Mouse (Mus musculus) embryonic facial prominence, embryonic 10.5 days (tissue): ENCODE results near the gene Gfral. TPM values are rescaled to one million over a fixed set of nuclear protein-coding genes. Genes with fewer than 3 reads are reported as not detected.

Experiments
- DNase-seq: peaks from one replicate; pipeline ENCODE4 v3.0.0-alpha.2; 2017; ENCODE audit warnings: low spot score
- H3K27ac ChIP-seq: fragments of 300-500 bp; sonication (generic); replicated peaks from 2 replicates; pipeline ENCODE4 v1.5.1; 2016; ENCODE audit warnings: mild to moderate bottlenecking
- H3K27me3 ChIP-seq: fragments of 300-500 bp; sonication (generic); replicated peaks from 2 replicates; pipeline ENCODE4 v1.6.1; 2016; ENCODE audit warnings: low read depth, mild to moderate bottlenecking; ENCODE audit not compliant: poor library complexity, severe bottlenecking
- H3K36me3 ChIP-seq: fragments of 300-500 bp; sonication (generic); replicated peaks from 2 replicates; pipeline ENCODE4 v1.6.1; 2016; ENCODE audit warnings: mild to moderate bottlenecking, moderate library complexity
- H3K4me1 ChIP-seq: fragments of 300-500 bp; sonication (generic); 2 replicates; pipeline ENCODE4 v1.6.1; 2016
- H3K4me3 ChIP-seq: fragments of 300-500 bp; sonication (generic); 2 replicates; pipeline ENCODE4 v1.5.1; 2016; ENCODE audit warnings: mild to moderate bottlenecking, moderate library complexity
- H3K9me3 ChIP-seq: fragments of 300-500 bp; sonication (generic); 2 replicates; pipeline ENCODE4 v1.6.1; 2016; ENCODE audit warnings: mild to moderate bottlenecking
- WGBS: fragments of 180-500 bp; shearing (Covaris S2); methylation state at CpG from one replicate; pipeline ENCODE4 v1.1.7; 2016; 5-methylcytosine and 5-hydroxymethylcytosine counted together
- polyA plus RNA-seq: library from polyadenylated mRNA; unstranded; fragments of >200 nt; fragmentation: Nextera tagmentation; extraction: Ambion mirVana; gene quantifications from 2 replicates; pipeline ENCODE4 v1.2.1, GENCODE M21; 2016

The Gfral gene
- not detected in 2 replicates for polyA plus RNA-seq

- no peak within 1 kb of the TSS for H3K4me3 ChIP-seq
- H3K27ac ChIP-seq, result no peak within 1 kb of the TSS
- 0 out of 2 replicates have a peak, but pooled peaks cover 6% of the 10 kb centered on the region for H3K4me1 ChIP-seq
- no peaks in the 10 kb centered on the region for H3K9me3 ChIP-seq
- WGBS, result 91% methylated on average over 2 of the region's 2 CpGs
- DNase-seq, result no peak
- H3K36me3 ChIP-seq, result no peaks in the 10 kb centered on the region
- H3K27me3 ChIP-seq, result no peaks in the 10 kb centered on the region
Measured at GRCm38 (mm10) chr9:76213557-76213956, at the start of gene Gfral. TSS of gene Gfral (minus strand) at chr9:76213657.

GRCm38 (mm10) chr9:76257731-76258130 lies 44.3 kb upstream of the Gfral start:
- H3K4me3 ChIP-seq, result no peak overlapping the region
- no peak for DNase-seq
- no peaks in the 10 kb centered on the region for H3K9me3 ChIP-seq
- no peak overlapping the region for H3K27ac ChIP-seq
- no peaks in the 10 kb centered on the region for H3K4me1 ChIP-seq
- H3K27me3 ChIP-seq, result no peaks in the 10 kb centered on the region
- 84% methylated on average over 5 of the region's 5 CpGs for WGBS
- no peaks in the 10 kb centered on the region for H3K36me3 ChIP-seq

GRCm38 (mm10) chr9:76252544-76252943 lies 39.1 kb upstream of the Gfral start:
- no peak for DNase-seq
- WGBS, result 88% methylated on average over 7 of the region's 7 CpGs
- Histone ChIP-seq H3K9me3 (no peaks in the 10 kb centered on the region), H3K36me3 (no peaks in the 10 kb centered on the region), H3K27ac (no peak overlapping the region), H3K27me3 (no peaks in the 10 kb centered on the region), H3K4me1 (no peaks in the 10 kb centered on the region), H3K4me3 (no peak overlapping the region)

DNA sequence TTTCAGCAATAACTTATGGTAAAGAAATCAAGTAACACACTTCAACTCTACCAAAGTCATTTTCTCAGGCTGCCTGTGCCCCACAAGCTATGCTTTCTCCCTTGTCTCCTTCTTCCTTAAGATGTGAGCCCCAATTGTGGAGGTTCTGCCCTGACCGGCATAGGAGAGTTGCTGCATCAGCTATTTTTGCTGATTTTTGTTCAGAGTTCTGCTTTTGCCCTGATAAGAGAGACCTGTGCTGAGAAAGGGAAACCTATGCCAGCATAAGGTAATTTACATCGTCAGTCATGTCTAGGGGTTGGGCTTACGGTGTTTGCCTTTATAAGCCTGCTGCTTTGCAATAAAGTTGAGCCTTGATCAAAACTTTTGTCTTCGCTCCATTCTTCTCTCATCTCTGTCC lies 38.7 kb upstream of the Gfral start:
- 91% methylated on average over 4 of the region's 4 CpGs for WGBS
- no peak overlapping the region for H3K27ac ChIP-seq

GRCm38 (mm10) chr9:76242322-76242721 lies 28.9 kb upstream of the Gfral start:
- Histone ChIP-seq H3K9me3 (no peaks in the 10 kb centered on the region), H3K27ac (no peak overlapping the region), H3K36me3 (no peaks in the 10 kb centered on the region), H3K27me3 (no peaks in the 10 kb centered on the region), H3K4me1 (0 out of 2 replicates have a peak, but pooled peaks cover under 1% of the 10 kb centered on the region), H3K4me3 (no peak overlapping the region)
- 56% methylated on average over 1 of the region's 1 CpGs for WGBS
- DNase-seq, result no peak

More for the DNA sequence above, 38.7 kb upstream of the Gfral start:
- Histone ChIP-seq H3K4me1 (no peaks in the 10 kb centered on the region), H3K27me3 (no peaks in the 10 kb centered on the region), H3K4me3 (no peak overlapping the region), H3K9me3 (no peaks in the 10 kb centered on the region), H3K36me3 (no peaks in the 10 kb centered on the region)
- no peak for DNase-seq

DNA sequence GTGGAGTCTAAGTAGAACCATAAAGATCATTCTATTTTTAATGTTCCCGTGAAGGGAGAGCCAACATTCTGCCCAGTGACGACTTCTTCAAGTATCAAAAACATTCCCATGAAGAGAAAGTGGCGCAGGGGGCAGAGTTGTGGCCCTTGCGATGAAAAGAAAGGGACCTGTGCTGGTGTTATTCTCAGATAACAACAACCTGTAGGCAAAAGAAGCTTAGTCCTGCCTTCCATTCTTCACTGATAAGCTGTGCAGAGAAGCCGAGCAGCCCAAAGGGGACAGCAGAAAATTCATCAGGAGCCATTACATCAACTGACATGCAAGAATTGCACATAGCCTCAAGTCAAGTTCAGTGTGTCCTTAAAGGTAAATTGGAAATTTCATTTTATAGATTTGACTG lies 24.5 kb upstream of the Gfral start:
- no peaks in the 10 kb centered on the region for H3K27me3 ChIP-seq
- no peak overlapping the region for H3K4me3 ChIP-seq
- DNase-seq, result no peak
- H3K9me3 ChIP-seq, result no peaks in the 10 kb centered on the region
- H3K4me1 ChIP-seq, result peaks cover 27% of the 10 kb centered on the region
- no peaks in the 10 kb centered on the region for H3K36me3 ChIP-seq
- H3K27ac ChIP-seq, result no peak overlapping the region
- 89% methylated on average over 5 of the region's 5 CpGs for WGBS

GRCm38 (mm10) chr9:76237243-76237642 lies 23.8 kb upstream of the Gfral start:
- H3K4me3 ChIP-seq, result no peak overlapping the region
- DNase-seq, result peak; percentile 27
- H3K4me1 ChIP-seq, result peaks cover 27% of the 10 kb centered on the region
- H3K27me3 ChIP-seq, result no peaks in the 10 kb centered on the region
- H3K36me3 ChIP-seq, result no peaks in the 10 kb centered on the region
- H3K27ac ChIP-seq, result peak overlapping the region; percentile 24; the same call in 1 of the 2 replicates
- H3K9me3 ChIP-seq, result no peaks in the 10 kb centered on the region
- 52% methylated on average over 12 of the region's 12 CpGs for WGBS

DNA sequence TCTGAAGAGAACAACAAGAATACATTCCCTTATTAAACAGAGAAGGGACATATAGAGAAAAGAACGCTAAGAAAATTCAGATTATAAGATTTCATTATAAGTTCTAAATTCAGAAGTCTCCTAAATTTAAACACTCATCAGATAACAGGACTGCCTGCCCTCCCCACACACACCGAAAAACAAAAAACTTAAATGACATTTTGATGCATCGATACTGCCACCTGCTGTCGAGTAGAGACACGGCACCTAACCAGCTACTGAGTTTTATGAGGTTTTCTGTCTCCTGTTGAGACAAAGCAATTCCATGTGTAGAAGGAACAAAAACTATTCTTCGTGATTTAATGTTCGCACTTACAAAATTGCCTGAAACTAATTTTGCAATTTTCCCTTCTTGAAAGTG lies 23.2 kb upstream of the Gfral start:
- Histone ChIP-seq H3K36me3 (no peaks in the 10 kb centered on the region), H3K9me3 (no peaks in the 10 kb centered on the region), H3K27ac (peak overlapping the region; percentile 84), H3K27me3 (no peaks in the 10 kb centered on the region), H3K4me1 (peaks cover 27% of the 10 kb centered on the region), H3K4me3 (peak overlapping the region; percentile 56)
- 2% methylated on average over 7 of the region's 7 CpGs for WGBS
- DNase-seq, result peak; percentile 72

DNA sequence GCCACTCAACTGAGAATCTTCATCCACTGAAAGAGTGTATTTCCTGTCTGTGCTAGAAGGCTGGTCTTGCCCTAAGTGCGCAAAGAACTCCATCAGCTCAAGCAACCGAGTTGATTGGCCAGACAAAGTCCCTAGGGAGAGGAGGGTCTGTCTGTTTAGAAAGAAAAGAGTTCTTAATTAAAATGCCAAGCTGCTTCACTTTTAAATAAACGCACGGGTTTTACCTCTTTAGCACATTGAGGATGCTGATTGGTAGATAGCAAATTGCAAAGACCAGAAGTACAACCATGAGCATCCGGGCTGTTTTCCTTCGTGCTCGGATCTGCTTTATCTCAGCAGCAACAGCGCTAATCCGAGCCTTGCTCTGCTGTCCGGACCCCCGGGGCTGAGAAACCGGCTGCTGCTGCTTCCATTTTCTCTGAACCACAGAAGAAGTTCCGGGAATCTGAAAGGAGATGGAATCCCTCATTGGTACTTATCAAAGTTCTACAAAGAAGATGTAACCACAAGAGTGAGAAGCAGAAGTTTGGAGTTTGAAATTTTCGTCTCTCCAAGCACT lies 22.6 kb upstream of the Gfral start:
- H3K36me3 ChIP-seq, result no peaks in the 10 kb centered on the region
- peak overlapping the region; percentile 84 for H3K27ac ChIP-seq
- no peaks in the 10 kb centered on the region for H3K27me3 ChIP-seq
- H3K4me3 ChIP-seq, result peak overlapping the region; percentile 56
- H3K9me3 ChIP-seq, result no peaks in the 10 kb centered on the region
- peak; percentile 74 for DNase-seq
- H3K4me1 ChIP-seq, result peaks cover 27% of the 10 kb centered on the region
- WGBS, result 1% methylated on average over 14 of the region's 14 CpGs

DNA sequence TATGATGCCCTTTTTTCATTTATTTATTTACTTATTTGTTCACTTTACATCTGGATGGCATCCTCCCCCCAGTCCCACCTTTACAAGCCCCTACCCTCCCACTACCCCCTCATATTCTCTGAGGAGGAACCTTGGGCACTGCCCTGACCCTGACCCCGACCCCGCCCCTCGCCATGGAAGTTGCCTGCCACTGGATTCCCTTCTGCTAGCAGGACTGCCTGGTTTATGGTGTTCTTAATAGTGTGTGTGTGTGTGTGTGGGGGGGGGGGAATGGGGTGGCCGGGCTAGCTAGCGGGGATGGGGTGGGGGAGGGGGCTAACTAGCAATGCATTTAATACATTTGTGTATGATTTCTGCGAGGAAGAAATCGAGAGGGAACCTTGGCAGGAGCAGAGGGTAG lies 21.4 kb upstream of the Gfral start:
- H3K27me3 ChIP-seq, result no peaks in the 10 kb centered on the region
- WGBS, result 48% methylated on average over 7 of the region's 7 CpGs
- H3K9me3 ChIP-seq, result no peaks in the 10 kb centered on the region

DNA sequence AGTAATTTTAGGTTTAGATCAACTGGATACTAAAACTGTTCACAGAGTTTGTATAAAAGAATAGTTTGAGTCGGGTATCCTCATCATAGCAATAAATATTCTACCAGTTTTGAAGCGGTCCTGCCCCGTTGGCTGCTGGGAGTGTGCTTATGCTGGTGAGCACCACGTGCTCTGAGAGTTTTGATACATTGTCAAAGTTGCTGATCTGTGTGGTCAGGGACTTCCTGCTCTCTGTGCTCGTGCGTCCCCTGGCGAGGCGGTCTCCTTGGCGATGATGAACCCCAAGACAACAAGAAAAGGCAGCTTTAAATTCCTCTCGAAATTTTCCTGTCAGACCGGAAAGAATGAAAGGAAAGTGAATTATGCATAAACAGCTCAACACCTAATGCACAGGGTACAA lies 16.9 kb upstream of the Gfral start:
- WGBS, result 62% methylated on average over 11 of the region's 11 CpGs
- H3K9me3 ChIP-seq, result no peaks in the 10 kb centered on the region

More for the DNA sequence above, 21.4 kb upstream of the Gfral start:
- H3K27ac ChIP-seq, result peak overlapping the region; percentile 4; the same call in 1 of the 2 replicates
- no peak overlapping the region for H3K4me3 ChIP-seq
- H3K4me1 ChIP-seq, result peaks cover 27% of the 10 kb centered on the region
- no peaks in the 10 kb centered on the region for H3K36me3 ChIP-seq
- peak; percentile 64 for DNase-seq

DNA sequence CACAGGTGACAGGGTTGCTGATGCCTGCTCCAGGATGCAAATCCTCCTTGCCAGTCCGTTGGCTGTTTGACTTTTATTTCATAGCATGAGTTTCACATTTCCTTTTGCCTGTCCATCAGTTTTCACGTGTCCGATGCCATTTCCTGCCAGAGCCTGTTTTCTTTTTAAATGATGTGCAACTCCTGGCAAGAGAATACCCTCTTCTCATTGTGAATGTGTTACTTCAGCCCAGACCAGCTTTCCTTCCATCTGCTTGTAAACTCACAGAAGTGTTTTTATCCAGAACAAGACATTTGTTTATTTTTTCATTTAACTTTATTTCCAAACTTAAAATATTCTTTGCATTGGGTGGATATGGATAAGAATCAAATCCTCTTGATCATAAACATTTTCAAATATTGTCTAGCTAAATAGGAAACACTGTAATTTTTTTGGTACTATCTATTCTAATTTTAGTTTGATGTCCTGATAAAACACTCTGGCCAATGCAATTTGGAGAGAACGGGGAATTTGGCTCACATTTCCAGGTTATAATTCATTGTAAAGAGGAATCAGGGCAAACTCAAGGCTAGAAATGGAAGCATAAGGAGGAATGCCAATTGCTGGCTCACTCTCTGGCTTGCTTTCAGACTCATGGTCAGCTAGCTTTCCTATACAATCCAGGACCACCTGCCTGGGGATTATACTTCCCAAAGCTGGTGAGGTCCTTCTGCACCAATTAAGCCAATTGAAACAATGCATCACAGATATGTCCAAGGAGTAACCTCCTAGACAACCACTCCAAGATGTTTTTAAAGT lies 3.9 kb upstream of the Gfral start:
- WGBS, result 76% methylated on average over 4 of the region's 4 CpGs
- no peak overlapping the region for H3K27ac ChIP-seq
- no peaks in the 10 kb centered on the region for H3K27me3 ChIP-seq

More for the DNA sequence above, 16.9 kb upstream of the Gfral start:
- no peaks in the 10 kb centered on the region for H3K27me3 ChIP-seq
- H3K4me1 ChIP-seq, result peaks cover 13% of the 10 kb centered on the region
- no peaks in the 10 kb centered on the region for H3K36me3 ChIP-seq
- H3K27ac ChIP-seq, result no peak overlapping the region
- no peak for DNase-seq
- H3K4me3 ChIP-seq, result no peak overlapping the region

GRCm38 (mm10) chr9:76214678-76215077 lies 1.2 kb upstream of the Gfral start:
- Histone ChIP-seq H3K4me3 (no peak overlapping the region), H3K27me3 (no peaks in the 10 kb centered on the region), H3K9me3 (no peaks in the 10 kb centered on the region), H3K27ac (no peak overlapping the region), H3K4me1 (0 out of 2 replicates have a peak, but pooled peaks cover 6% of the 10 kb centered on the region), H3K36me3 (no peaks in the 10 kb centered on the region)
- DNase-seq, result no peak
- WGBS, result 74% methylated on average over 4 of the region's 4 CpGs

More for the DNA sequence above, 3.9 kb upstream of the Gfral start:
- Histone ChIP-seq H3K4me1 (0 out of 2 replicates have a peak, but pooled peaks cover 6% of the 10 kb centered on the region), H3K36me3 (no peaks in the 10 kb centered on the region), H3K4me3 (no peak overlapping the region), H3K9me3 (no peaks in the 10 kb centered on the region)
- no peak for DNase-seq
